Mouse (Mus musculus) heart, embryonic 14.5 days (tissue): ENCODE measurements around the gene 1700017N19Rik. TPM values are rescaled to one million over a fixed set of nuclear protein-coding genes. Genes with fewer than 3 reads are reported as not detected.

Source experiments
- ATAC-seq: fragments of 200-750 bp; cut with Nextera tagmentation; 2 replicates; pipeline ENCODE4 v1.8.0; 2017; ENCODE audit warnings: low read depth, moderate TSS enrichment; ENCODE audit not compliant: insufficient number of reproducible peaks, insufficient read depth, low FRiP score
- H3K27ac ChIP-seq, 2 experiments: fragments of 200-500 bp in 1 of 2; fragments of 300-500 bp in 1 of 2; sonication (generic) in 1 of 2; replicated peaks in 1 of 2; 2 replicates each; pipeline ENCODE4 v1.5.1; 2012 to 2014; ENCODE audit warnings: low read depth in 2 of 2, low read length in 2 of 2, control low read depth in 1 of 2, mild to moderate bottlenecking in 1 of 2, mixed read lengths in 1 of 2; ENCODE audit not compliant: control insufficient read depth in 1 of 2, insufficient read depth in 1 of 2
- H3K27me3 ChIP-seq: fragments of 300-500 bp; sonication (generic); 2 replicates; pipeline ENCODE4 v1.6.1; 2014; ENCODE audit warnings: mild to moderate bottlenecking, low read length, control low read depth; ENCODE audit not compliant: control insufficient read depth, insufficient read depth
- H3K36me3 ChIP-seq: fragments of 300-500 bp; sonication (generic); 2 replicates; pipeline ENCODE4 v1.6.1; 2014; ENCODE audit warnings: mild to moderate bottlenecking, control low read depth, low read length, mixed read lengths; ENCODE audit not compliant: control insufficient read depth, insufficient read depth
- H3K4me1 ChIP-seq, 2 experiments: fragments of 200-500 bp in 1 of 2; fragments of 300-500 bp in 1 of 2; sonication (generic) in 1 of 2; 2 replicates each; pipeline ENCODE4 v1.6.1; 2012 to 2014; ENCODE audit warnings: low read length in 2 of 2, control low read depth in 1 of 2, mixed read lengths in 1 of 2; ENCODE audit not compliant: control insufficient read depth in 2 of 2, insufficient read depth in 2 of 2
- H3K4me2 ChIP-seq: fragments of 300-500 bp; sonication (generic); 2 replicates; pipeline ENCODE4 v1.6.1; 2014; ENCODE audit warnings: mild to moderate bottlenecking, low read length
- H3K4me3 ChIP-seq, 2 experiments: fragments of 200-500 bp in 1 of 2; fragments of 300-500 bp in 1 of 2; sonication (generic) in 1 of 2; 2 replicates each; pipeline ENCODE4 v1.5.1; 2012 to 2014; ENCODE audit warnings: low read length in 2 of 2, mild to moderate bottlenecking in 2 of 2, control low read depth in 1 of 2, low read depth in 1 of 2, moderate library complexity in 1 of 2; ENCODE audit not compliant: control insufficient read depth in 1 of 2, insufficient read depth in 1 of 2
- H3K9ac ChIP-seq: fragments of 300-500 bp; sonication (generic); 2 replicates; pipeline ENCODE4 v1.6.1; 2014; ENCODE audit warnings: mild to moderate bottlenecking, low read length
- H3K9me3 ChIP-seq: fragments of 300-500 bp; sonication (generic); 2 replicates; pipeline ENCODE4 v1.6.1; 2016; ENCODE audit warnings: low read length, control low read depth; ENCODE audit not compliant: control insufficient read depth
- WGBS: fragments of 180-500 bp; shearing (Covaris S2); extraction: QIAGEN DNeasy Blood & Tissue Kit; methylation state at CpG from one replicate; pipeline ENCODE4 v1.1.7; 2014; 5-methylcytosine and 5-hydroxymethylcytosine counted together
- polyA plus RNA-seq: library from polyadenylated mRNA; unstranded; fragments of >200 nt; fragmentation: Nextera tagmentation; extraction: Ambion mirVana; gene quantifications from 2 replicates; pipeline ENCODE4 v1.2.1, GENCODE M21; 2014

1700017N19Rik gene
- polyA plus RNA-seq, 1 experiment from 2014 or later: not detected

- Histone ChIP-seq H3K27me3 (no peaks in the 10 kb centered on the region), H3K9ac (no peak overlapping the region), H3K4me1 (0 out of 4 replicates have a peak, but pooled peaks cover 0 to 4% of the 10 kb centered on the region in 2 experiments), H3K4me3 (no peak overlapping the region), H3K9me3 (no peaks in the 10 kb centered on the region), H3K27ac (no peak overlapping the region), H3K36me3 (no peaks in the 10 kb centered on the region), H3K4me2 (no peak overlapping the region)
- 61% methylated on average over 3 of the region's 3 CpGs for WGBS
- ATAC-seq: no peak
These were observed 6.1 kb upstream of the 1700017N19Rik start for GRCm38 (mm10) chr10:100584178-100584577.

- 40% methylated on average over 7 of the region's 7 CpGs for WGBS
- H3K36me3 ChIP-seq: no peaks in the 10 kb centered on the region
- H3K4me1 ChIP-seq: 0 out of 4 replicates have a peak, but pooled peaks cover 0 to 4% of the 10 kb centered on the region in 2 experiments
- H3K27me3 ChIP-seq: no peaks in the 10 kb centered on the region
- no peak for ATAC-seq
- H3K4me3 ChIP-seq: peak overlapping the region; percentile 78 to 98
- peak overlapping the region; percentile 79 for H3K4me2 ChIP-seq
- peak overlapping the region; percentile 55 to 64; a peak in 2 of 4 replicates for H3K27ac ChIP-seq
- H3K9ac ChIP-seq: peak overlapping the region; percentile 83
- H3K9me3 ChIP-seq: no peaks in the 10 kb centered on the region
These were observed 1.8 kb upstream of the 1700017N19Rik start for GRCm38 (mm10) chr10:100588524-100588923.

- Histone ChIP-seq H3K9me3 (no peaks in the 10 kb centered on the region), H3K27me3 (no peaks in the 10 kb centered on the region), H3K4me3 (peak overlapping the region; percentile 78 to 98), H3K9ac (peak overlapping the region; percentile 83), H3K4me1 (0 out of 4 replicates have a peak, but pooled peaks cover 0 to 4% of the 10 kb centered on the region in 2 experiments), H3K27ac (peak overlapping the region; percentile 55 to 64), H3K36me3 (no peaks in the 10 kb centered on the region), H3K4me2 (peak overlapping the region; percentile 79)
- WGBS: under 1% methylated on average over 31 of the region's 31 CpGs
- peak; percentile 96 for ATAC-seq
These were observed 1.3 kb upstream of the 1700017N19Rik start for GRCm38 (mm10) chr10:100588932-100589388.

- 73% methylated on average over 3 of the region's 3 CpGs for WGBS
- no peak overlapping the region for H3K9ac ChIP-seq
- no peak for ATAC-seq
These were observed 8.1 kb downstream of the 1700017N19Rik start for GRCm38 (mm10) chr10:100598339-100598738.

GRCm38 (mm10) chr10:100603511-100603910 is 13.2 kb downstream of the 1700017N19Rik start:
- H3K9me3 ChIP-seq: no peaks in the 10 kb centered on the region
- no peaks in the 10 kb centered on the region for H3K36me3 ChIP-seq
- no peak overlapping the region for H3K4me2 ChIP-seq
- H3K9ac ChIP-seq: no peak overlapping the region
- 85% methylated on average over 9 of the region's 9 CpGs for WGBS
- H3K27ac ChIP-seq: no peak overlapping the region
- ATAC-seq: no peak
- H3K27me3 ChIP-seq: no peaks in the 10 kb centered on the region
- H3K4me3 ChIP-seq: no peak overlapping the region
- no peaks in the 10 kb centered on the region for H3K4me1 ChIP-seq

More at GRCm38 (mm10) chr10:100598339-100598738, 8.1 kb downstream of the 1700017N19Rik start:
- no peaks in the 10 kb centered on the region for H3K36me3 ChIP-seq
- no peak overlapping the region for H3K4me3 ChIP-seq
- H3K4me1 ChIP-seq: no peaks in the 10 kb centered on the region
- H3K27me3 ChIP-seq: no peaks in the 10 kb centered on the region
- no peak overlapping the region for H3K27ac ChIP-seq
- no peaks in the 10 kb centered on the region for H3K9me3 ChIP-seq
- H3K4me2 ChIP-seq: no peak overlapping the region

GRCm38 (mm10) chr10:100604254-100604653 is 14.0 kb downstream of the 1700017N19Rik start:
- Histone ChIP-seq H3K9me3 (no peaks in the 10 kb centered on the region), H3K27me3 (no peaks in the 10 kb centered on the region), H3K27ac (no peak overlapping the region), H3K36me3 (no peaks in the 10 kb centered on the region), H3K4me1 (no peaks in the 10 kb centered on the region), H3K4me2 (no peak overlapping the region), H3K9ac (no peak overlapping the region), H3K4me3 (no peak overlapping the region)
- ATAC-seq: no peak
- WGBS: 54% methylated on average over 2 of the region's 2 CpGs

DNA sequence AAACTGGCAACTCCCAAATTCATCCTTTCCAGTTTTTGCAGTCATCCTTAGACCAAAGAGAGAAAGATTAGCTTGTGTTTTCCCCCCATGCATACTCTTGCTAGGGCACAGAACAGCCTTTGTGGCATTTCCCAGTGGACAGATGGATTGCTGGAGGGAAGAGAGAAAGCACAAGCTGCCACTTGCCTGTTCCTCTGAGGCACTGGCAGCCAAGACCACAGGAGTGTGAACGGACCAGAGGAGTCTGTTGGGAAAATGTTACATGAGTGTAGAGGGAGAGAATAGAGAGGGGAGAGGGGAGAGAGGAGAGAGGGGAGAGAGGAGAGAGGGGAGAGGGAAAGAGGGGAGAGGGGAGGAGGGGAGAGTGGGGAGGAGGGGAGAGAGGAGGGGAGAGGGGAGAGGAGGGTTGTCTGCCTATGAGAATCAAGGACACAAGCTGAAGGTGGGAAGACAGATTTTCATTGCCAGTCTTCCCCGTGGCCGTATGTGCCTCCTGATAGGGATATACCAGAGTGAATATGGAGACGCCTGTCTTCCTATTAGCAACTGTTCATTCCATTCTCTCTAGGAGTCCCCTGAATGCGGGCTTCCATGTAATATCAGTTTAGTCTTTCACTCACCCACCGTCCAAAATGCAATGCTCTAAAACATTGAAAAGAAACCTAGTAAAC is 27.1 kb downstream of the 1700017N19Rik start:
- Histone ChIP-seq H3K9ac (no peak overlapping the region), H3K4me1 (no peaks in the 10 kb centered on the region), H3K4me3 (no peak overlapping the region), H3K27me3 (no peaks in the 10 kb centered on the region), H3K4me2 (no peak overlapping the region), H3K9me3 (no peaks in the 10 kb centered on the region), H3K36me3 (no peaks in the 10 kb centered on the region), H3K27ac (no peak overlapping the region)
- 68% methylated on average over 6 of the region's 6 CpGs for WGBS
- no peak for ATAC-seq
